7 mouse cellular contexts compared by ENCODE assay signal in genomic region chr11:84524511-84525270, GRCm38 (mm10). TPM values are rescaled to one million over a fixed set of nuclear protein-coding genes. Genes with fewer than 3 reads are reported as not detected.
A peak's percentile ranks its signal among the peaks of the same experiment; 100 is the strongest.
DNase-seq lines count a peak whose midpoint lies in the region; ATAC-seq and TF ChIP-seq lines count a peak whose summit lies in the region.

No protein-coding gene starts in this region.

- H3K4me3 ChIP-seq in E14TG2a.4 (replicated peaks; ENCODE audit: low read length): peak overlapping the region; percentile 74
- H3K4me3 ChIP-seq in forebrain, embryonic 10.5 days: peak overlapping the region; percentile 61
- peak overlapping the region; percentile 55 for H3K4me3 ChIP-seq in neural tube, embryonic 12.5 days

- WGBS in forebrain, embryonic 10.5 days: under 1% methylated on average over 48 of the region's 48 CpGs
- under 1% methylated on average over 48 of the region's 48 CpGs for WGBS in neural tube, embryonic 12.5 days

- TF ChIP-seq CTCF in E14TG2a.4 (conservative IDR thresholded peaks at IDR 0.05; ENCODE audit: low read length): no peak

- H3K9ac ChIP-seq in neural tube, embryonic 12.5 days: peak overlapping the region; percentile 87

- peaks cover 11% of the 10 kb centered on the region for H3K9me3 ChIP-seq in E14TG2a.4 (ENCODE audit: low read length)
- 0 out of 2 replicates have a peak, but pooled peaks cover 3% of the 10 kb centered on the region for H3K9me3 ChIP-seq in forebrain, embryonic 10.5 days
- H3K9me3 ChIP-seq in neural tube, embryonic 12.5 days: no peaks in the 10 kb centered on the region

- H3K27ac ChIP-seq in forebrain, embryonic 10.5 days: 0 out of 2 replicates have a peak overlapping the region, but pooled peaks have one; percentile 40
- H3K27ac ChIP-seq in neural tube, embryonic 12.5 days: peak overlapping the region; percentile 70; the same call in 1 of the 2 replicates

- ATAC-seq in neural tube, embryonic 12.5 days (ENCODE audit: low FRiP score, low read depth): 0 out of 2 replicates have a peak, but pooled peaks have one; percentile 37
- ATAC-seq in inflammation-experienced regulatory T-cells, adult 6 months: no peak

- DNase-seq in ES-CJ7 (ENCODE audit: low read depth, low spot score): peak; percentile 50
- DNase-seq in forebrain, embryonic 10.5 days (ENCODE audit: extremely low spot score, low spot score): peak; percentile 55
- peak; percentile 66 for DNase-seq in kidney, postnatal 10 days
- no peak for DNase-seq in layer of hippocampus, postnatal 25 days (ENCODE audit: extremely low spot score in 1 of 2, low spot score in 1 of 2)

- peaks cover 100% of the 10 kb centered on the region for H3K27me3 ChIP-seq in E14TG2a.4 (ENCODE audit: insufficient read depth, low read length)
- H3K27me3 ChIP-seq in forebrain, embryonic 10.5 days (ENCODE audit: poor library complexity, severe bottlenecking): peaks cover 100% of the 10 kb centered on the region
- H3K27me3 ChIP-seq in neural tube, embryonic 12.5 days (replicated peaks): peaks cover 97% of the 10 kb centered on the region

- peak overlapping the region; percentile 71 for H3K4me2 ChIP-seq in neural tube, embryonic 12.5 days (replicated peaks)

- peaks cover 81% of the 10 kb centered on the region for H3K4me1 ChIP-seq in E14TG2a.4 (replicated peaks; ENCODE audit: low read depth, low read length)
- peaks cover 64% of the 10 kb centered on the region for H3K4me1 ChIP-seq in forebrain, embryonic 10.5 days
- peaks cover 12% of the 10 kb centered on the region for H3K4me1 ChIP-seq in neural tube, embryonic 12.5 days

- no peaks in the 10 kb centered on the region for H3K36me3 ChIP-seq in E14TG2a.4 (ENCODE audit: insufficient read depth, low read length)
- no peaks in the 10 kb centered on the region for H3K36me3 ChIP-seq in forebrain, embryonic 10.5 days (replicated peaks)
- H3K36me3 ChIP-seq in neural tube, embryonic 12.5 days: no peaks in the 10 kb centered on the region

RNA-seq across cellular contexts. Expression of gene Lhx1, which starts 0.6 kb away (rescaled TPM):
- 1.3 and 2.6 TPM in 2 replicates for polyA plus RNA-seq in forebrain, embryonic 10.5 days (2016; fragmentation: Nextera tagmentation; extraction: Ambion mirVana)
- polyA plus RNA-seq in neural tube, embryonic 12.5 days (2016; fragmentation: Nextera tagmentation; extraction: Ambion mirVana): 68.4 and 70.3 TPM in 2 replicates
- polyA plus RNA-seq in inflammation-experienced regulatory T-cells, adult 6 months (2017; shearing (Covaris generic)): not detected
- total RNA-seq in layer of hippocampus, postnatal 25 days (2021): under 1 TPM; 0.42 to 0.45 TPM

RNA-seq across cellular contexts. Expression of gene Aatf, which starts 11.4 kb away (rescaled TPM):
- polyA plus RNA-seq in forebrain, embryonic 10.5 days (2016; fragmentation: Nextera tagmentation; extraction: Ambion mirVana): 63.2 and 64.7 TPM in 2 replicates
- polyA plus RNA-seq in neural tube, embryonic 12.5 days (2016; fragmentation: Nextera tagmentation; extraction: Ambion mirVana): 53.3 and 56.7 TPM in 2 replicates
- 10 to 100 TPM; 30.0 to 48.9 (median 32.8) TPM for polyA plus RNA-seq in inflammation-experienced regulatory T-cells, adult 6 months (2017; shearing (Covaris generic))
- total RNA-seq in layer of hippocampus, postnatal 25 days (2021): 10 to 100 TPM; 20.1 to 21.9 TPM

Comparison
In these comparisons a context has a peak if more than half of its experiments do, and no peak if none do; other contexts are left out.
1. DNase-seq: peak in ES-CJ7 (single experiment), forebrain, embryonic 10.5 days (single experiment) and kidney, postnatal 10 days (single experiment); none in layer of hippocampus, postnatal 25 days (0 of 2).
2. RNA of gene Lhx1, which starts 0.6 kb away (polyA plus RNA-seq): 68.4 to 70.3 TPM in neural tube, embryonic 12.5 days; 1.3 to 2.6 TPM in forebrain, embryonic 10.5 days and not detected in inflammation-experienced regulatory T-cells, adult 6 months; every median in the first group is over 10 times any median in the second.
3. Peak in every context shown above with its lines, with median percentiles within 50 percentile points of each other: H3K4me3 ChIP-seq.